Mouse (Mus musculus) left cerebral cortex, postnatal 36 days (tissue): ENCODE results near the gene Atp5s. TPM values are rescaled to one million over a fixed set of nuclear protein-coding genes. Genes with fewer than 3 reads are reported as not detected.

Source experiments
- DNase-seq, 2 experiments: peaks; one replicate each; pipeline ENCODE4 v3.0.0; 2021 to 2022; ENCODE audit warnings: low spot score in 2 of 2, mixed read lengths in 1 of 2
- intact Hi-C: fragments of 180-260 bp; cut with DNase I; formaldehyde crosslinking; loops from one replicate; pipeline ENCODE4 v1.15.1; 2025
- microRNA-seq: library from miRNA; unstranded; fragments of <30 nt; microRNA quantifications from one replicate; pipeline ENCODE4 v1.2.0, GENCODE M21; 2022
- total RNA-seq, 2 experiments: library from RNA; stranded (reverse); gene quantifications; 2 replicates each; pipeline ENCODE4 v1.2.3; 2021

Gene Atp5s
- total RNA-seq, 2 experiments from 2014 or later: 32.0 to 34.7 TPM

DNA sequence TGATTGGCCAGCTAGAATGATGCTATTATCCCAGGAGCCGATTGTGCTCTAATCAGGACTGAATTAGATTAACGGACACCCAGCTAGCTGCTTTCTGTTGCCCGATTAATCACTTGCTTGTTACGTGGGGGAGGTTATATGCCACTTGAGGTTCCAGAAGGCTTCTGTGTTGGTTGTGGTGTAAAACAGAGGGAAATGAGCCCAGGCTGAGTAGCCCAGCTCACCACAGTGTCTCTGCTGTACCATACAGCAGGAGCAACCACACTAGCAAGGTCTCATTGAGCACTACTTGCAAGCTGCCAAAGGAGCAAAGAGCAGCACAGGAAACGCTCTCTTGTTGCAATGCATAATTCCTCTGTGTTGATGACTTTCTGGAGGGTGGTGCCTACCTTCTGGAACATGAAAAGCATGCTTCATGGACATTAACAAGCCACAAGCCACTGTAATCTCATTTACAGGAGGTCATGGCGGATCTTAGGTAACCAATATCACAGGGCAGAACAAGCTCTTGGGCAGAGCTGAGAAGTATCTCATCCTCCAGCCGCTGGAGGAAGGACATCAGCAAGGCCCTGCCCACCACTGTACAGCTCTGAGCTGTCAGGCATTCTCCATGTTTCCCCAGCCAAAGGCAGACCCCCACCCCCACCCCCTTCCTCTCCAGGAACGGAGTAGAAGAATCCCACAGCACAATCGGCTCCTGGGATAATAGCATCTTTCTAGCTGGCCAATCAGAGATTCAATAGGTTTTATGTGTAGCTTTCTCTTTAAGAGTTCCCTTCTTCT lies 42.9 kb downstream of the Atp5s start:
- intact Hi-C loops: no loop called here
- DNase-seq: no peak

DNA sequence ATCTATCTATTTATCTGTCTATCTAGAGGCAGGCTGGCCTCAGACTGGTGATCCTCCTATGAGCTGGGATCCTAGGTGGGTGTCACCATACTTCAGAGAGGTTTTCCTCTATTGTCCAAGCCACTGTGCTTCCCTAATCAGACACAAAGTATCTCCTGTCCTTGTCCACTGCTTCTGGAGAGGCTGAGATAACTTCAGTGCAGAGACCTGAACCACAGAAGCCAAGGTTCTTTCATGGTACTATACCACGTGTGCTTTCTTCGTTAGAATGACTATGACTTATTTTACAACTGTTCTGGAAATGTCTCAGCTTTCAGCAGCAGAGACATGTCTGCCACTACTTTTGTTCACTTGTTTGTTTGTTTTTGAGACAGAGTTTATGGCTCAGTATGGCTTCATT lies 44.1 kb downstream of the Atp5s start:
- intact Hi-C loops: no loop called here
- no peak for DNase-seq

DNA sequence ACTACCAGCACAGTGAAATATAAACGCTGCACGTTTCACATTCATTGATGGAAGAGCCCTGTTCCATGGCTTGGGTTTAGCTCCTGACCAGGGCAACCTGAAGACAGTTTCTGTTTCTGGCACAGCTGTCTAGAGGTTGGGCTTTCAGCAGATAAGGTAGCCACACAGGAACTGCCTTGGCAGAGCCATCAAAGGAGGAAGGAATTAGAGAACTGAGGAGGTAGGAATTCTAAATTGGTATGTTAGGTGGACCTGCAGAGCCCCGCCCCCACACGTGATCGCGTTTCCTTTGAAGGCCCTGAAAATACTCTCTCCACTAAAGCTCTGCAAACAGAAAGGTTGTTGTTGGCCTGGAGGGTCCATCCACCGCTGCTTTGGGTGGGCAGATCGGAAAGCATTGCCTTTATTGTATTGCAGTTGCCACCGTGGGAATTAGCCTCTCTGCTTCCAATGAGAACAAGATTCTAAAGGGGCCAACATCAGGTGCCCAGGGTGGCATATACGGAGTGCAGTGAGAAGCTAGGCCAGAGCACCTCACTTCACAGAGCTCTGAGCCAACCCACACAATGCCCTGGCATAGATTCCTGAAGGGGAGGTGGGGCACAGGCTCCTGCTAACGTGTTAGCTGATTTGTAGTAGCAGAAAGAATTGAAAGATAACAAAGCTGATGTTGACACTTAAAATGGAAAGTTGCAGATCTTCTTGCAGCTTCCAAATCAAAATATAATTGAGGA lies 52.0 kb downstream of the Atp5s start:
- intact Hi-C loops: no loop called here
- DNase-seq: no peak

DNA sequence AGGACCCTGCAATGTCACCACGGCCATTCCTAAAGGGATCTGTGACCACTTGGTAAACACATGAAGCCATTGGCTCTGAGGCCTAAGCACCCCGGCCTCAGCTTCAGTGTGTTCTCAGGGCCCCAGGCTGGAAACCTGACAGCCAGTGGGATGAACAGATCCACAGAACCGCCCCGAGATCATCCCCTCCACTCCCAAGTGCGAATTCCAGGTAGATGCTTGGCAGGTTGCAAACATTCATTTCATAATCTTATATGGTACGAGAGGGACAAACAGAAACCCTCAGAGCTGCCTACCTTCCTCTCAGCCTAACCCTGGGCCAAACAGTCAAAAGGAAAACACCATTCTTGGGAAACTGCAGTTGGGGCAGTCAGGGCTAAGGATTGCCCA lies 52.6 kb downstream of the Atp5s start:
- intact Hi-C loops: no loop called here
- no peak for DNase-seq

DNA sequence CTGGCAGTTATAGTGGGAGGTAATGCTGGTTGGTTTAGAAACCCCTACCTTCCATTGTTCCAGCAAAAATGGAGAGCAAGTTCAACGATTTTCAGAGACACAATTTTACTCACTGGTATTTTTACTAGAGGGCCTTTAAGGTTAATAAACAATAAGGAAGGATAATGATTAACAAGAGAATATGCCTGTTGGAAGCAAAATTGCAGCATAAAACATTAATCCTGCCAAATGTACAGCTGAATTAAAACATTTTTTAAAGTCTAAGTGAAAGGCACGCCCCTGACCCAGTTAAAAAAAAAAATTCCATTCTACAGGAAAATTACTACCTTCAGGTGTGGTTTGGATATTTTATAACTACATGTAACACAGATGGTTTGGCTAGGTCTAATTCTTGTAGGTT lies 53.2 kb downstream of the Atp5s start:
- DNase-seq: no peak
- intact Hi-C loops: no loop called here

DNA sequence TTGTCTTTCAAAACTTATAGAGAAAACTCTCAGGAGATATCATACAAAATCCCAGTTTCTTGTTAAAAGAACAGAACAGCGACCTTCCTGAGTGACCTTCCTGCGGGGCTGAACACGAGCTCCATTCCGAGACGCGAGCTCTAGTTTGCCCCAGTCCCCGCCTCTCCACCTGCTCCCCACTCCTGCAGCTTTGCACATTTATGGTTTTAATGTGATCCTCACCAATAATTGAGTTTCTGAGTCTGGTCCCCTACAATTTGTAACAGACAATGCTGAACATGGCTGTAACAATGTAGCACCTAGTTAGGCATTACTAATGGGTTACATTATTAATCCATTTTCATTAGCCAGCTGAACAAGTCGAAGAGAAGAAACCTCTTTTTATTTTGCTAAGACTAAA lies 56.7 kb downstream of the Atp5s start:
- no peak for DNase-seq
- intact Hi-C loops: no loop called here

DNA sequence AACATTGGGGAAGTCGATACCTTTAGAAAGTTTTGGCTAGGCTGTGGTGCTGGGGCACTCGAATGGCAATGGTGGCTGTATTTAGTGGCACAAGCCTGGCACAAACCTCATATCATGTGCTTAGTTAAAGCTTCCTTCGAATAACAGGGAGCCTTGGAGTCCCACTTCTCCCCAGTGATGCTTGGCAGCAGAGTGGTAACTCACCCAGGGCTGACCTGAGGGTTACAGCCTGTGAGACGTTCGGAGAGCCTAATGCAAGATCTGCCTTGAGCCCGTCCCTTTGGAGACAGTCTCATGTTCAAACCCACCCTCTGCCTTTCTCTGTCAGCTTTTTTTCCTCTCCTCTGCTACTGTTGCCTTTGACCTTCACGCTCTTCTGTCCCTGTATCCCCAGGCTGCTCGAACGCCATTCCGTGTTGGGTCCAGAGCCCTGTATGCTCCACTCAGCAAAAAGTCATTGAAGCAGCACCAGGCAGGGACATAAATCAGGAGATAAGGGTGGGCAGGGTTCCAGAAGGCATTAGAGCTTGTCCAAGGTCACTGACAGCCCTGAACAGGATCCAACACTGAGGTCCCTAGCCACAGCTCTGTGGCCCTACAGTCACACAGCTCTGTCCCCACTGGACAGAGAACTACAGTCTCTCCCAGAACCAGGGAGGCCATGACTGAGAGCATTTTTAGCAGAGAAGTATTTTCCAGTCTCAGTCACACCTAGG lies 57.3 kb downstream of the Atp5s start:
- no peak for DNase-seq
- intact Hi-C loops: no loop called here

DNA sequence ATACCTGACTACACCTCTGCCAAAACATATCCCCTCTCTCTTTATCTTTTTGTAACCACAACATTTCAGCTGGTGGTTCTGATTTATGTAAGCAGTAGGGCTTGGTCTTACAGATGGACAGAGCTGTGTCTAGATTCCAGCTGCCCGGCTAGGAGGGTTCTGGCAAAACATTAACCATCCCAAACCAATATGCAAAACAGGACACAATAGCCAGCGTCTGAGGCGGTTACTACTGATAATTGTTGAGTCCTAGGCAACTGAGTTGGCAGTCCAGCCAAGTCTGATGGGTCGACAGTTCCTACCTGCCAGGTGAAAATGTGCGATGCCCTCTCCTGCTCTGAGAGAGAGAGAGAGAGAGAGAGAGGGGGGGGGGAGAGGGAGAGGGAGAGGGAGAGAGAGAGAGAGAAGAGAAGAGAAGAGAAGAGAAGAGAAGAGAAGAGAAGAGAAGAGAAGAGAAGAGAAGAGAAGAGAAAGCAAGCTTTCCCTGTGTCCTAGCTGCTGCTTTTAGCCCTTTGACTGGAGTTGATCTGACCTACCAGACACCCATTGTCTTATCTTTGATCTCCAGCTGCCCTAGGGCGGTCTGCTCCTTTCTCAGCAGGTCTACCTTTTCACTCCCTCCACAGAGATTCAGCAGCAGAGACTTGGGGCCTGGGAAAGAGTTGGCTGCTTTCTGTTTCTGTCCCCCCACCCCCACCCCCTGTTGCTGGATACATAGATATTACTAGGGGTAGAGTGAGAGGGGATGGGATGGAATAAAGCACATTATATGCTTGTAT lies 58.7 kb downstream of the Atp5s start:
- intact Hi-C loops: no loop called here
- no peak for DNase-seq

DNA sequence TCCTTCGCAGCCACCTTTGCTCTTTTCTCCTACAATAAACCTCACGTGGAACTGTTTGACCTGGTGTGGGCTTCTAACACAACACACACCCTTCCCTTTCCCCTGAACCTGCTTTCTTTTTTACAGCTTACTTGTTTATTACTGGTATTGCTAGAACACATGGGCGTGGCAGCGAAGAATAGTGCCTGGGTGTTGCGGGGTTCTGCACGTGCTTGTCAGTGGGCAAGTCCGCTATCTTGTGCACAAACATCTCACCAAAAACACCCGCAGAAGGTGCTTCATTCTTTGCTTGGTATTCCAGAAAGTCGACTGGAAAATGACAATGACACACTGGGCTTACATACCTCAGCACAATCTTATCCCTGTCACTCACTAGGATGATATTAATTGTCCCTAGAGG lies 60.7 kb downstream of the Atp5s start:
- DNase-seq: no peak
- intact Hi-C loops: no loop called here

DNA sequence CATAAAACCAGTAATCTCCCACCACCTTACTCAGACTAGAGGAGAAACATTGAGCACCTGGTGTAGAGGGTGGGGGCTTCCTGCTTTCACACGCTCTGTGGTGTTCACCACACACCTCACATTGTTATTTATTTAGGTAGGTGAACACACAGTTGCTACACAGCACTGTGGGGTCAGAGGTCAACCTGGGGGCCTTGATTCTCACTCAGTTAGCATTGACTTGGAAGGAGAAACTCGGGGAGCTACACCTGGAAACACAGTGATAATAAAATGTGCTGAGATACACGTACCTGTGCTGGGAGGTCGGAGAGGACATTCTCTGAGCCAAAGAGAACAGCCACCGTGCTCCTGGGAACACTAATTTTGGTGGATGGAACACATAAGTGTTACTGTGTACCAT lies 63.6 kb downstream of the Atp5s start:
- no peak for DNase-seq
- intact Hi-C loops: no loop called here

DNA sequence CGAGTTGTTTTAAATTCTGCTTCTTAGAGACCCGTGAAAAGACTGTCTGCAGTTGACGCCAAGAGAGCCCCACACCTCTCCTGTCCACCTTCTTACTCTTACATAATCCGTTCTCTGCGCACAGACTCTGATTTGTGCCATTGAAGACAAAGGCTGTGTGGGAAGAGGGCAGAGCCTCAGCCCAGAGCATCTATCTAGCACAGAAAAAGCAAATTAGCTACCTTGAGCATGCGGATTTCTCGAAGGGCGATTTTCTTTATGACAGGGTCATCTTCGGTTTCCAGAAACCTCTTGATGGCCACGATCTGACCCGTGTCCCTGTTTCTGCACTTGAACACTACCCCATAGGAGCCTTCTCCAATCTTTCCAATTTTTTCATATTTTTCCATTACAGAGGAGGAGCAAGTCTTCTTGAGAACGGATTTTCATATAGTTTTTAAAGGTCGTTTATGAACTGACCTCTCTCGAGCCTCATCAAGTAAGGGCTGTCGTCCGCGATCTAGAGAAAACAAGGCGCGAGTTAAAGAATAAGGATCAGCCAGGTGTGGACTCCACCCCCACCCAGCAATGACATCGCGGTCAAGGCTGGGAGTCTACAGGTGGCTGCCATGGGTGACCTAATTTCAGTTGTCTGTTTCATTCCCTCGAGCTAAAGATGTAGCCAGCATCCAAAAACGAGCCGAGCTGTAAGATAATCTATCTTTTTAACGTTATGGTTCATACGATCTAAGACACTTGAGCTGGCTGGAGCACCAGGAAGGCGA lies 65.2 kb downstream of the Atp5s start:
- DNase-seq: peak; percentile 30 to 33
- intact Hi-C loops: loop anchor here (5.0 kb wide), 1 partner anchor 43 kb away; no protein-coding TSS in a partner anchor

DNA sequence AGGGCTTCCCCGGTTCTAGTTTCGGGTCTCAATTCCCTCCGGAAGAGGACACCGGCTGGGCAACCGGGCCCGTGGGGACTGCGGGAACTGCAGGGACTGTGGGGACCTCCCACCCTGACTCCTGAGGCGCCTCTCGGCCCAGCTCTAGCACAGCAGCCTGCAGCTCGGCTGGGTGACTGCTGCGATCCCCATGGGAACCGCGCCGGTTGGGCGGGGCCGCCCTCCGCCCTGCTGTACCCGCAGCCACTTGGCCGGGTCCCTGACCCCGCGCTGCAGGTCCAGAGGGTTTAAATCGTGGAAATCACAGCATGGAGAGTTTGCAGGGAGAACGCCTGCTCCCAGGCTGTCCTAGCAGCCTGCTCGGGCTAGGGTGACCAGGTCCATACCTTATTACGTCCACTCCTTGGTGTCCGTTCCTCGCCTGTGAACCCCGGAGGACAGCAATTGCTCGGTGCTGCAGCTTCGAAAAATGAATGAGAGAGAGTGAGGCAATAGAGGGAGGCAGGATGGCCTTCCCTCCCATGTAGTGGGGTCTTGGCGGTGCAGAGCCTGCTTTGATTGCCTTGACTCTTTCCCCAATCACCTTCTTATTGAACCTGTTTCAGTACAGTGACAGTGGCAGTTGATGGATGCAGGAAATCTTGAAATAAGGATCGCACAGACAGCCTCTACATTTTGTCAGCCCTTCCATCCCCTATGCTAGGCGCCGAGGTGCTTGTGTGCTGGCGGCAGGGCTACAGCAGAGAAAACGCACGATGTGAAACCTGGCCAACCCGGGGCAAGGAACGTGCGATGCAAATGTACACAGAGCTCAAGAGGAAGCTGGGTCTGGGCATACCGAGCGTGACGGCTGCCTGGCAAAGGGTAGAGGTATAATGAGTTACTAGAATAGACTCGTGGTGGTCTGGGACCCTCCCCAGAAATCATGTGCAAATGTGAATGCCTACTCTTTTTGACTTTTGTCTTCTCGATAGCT lies 66.1 kb downstream of the Atp5s start, which contains the start of gene Cdkl1:
Gene Cdkl1 (minus strand): TSS at position 738 of the 976 bp plus-strand sequence.
- intact Hi-C loops: loop anchor here (5.0 kb wide), 1 partner anchor 44 kb away; no protein-coding TSS in a partner anchor
- DNase-seq: peak; percentile 74 to 77

Small RNA genes lying within 50 kb of the gene (microRNA-seq; reads per million reads assigned to microRNA genes)
- not detected for gene Mir681

Other genes with a start within 250 kb of the Atp5s start
- 10 to 100 TPM; 20.3 to 24.8 TPM for gene Vcpkmt, start 141.9 kb upstream of the Atp5s start, total RNA-seq
- gene Sos2, start 43.1 kb upstream of the Atp5s start, total RNA-seq: 10 to 100 TPM; 30.8 to 33.7 TPM
- 10 to 100 TPM; 15.4 to 18.6 TPM for gene L2hgdh, start 77 bp upstream of the Atp5s start, total RNA-seq
- gene Cdkl1, start 66.3 kb downstream of the Atp5s start, total RNA-seq: 10 to 100 TPM; 26.8 to 37.5 TPM
- gene Atl1, start 167.7 kb downstream of the Atp5s start, total RNA-seq: 100 to 1,000 TPM; 223 to 259 TPM
- 10 to 100 TPM; 32.5 to 47.1 TPM for gene Map4k5, start 168.2 kb downstream of the Atp5s start, total RNA-seq